Mouse (Mus musculus) forebrain, embryonic 11.5 days (tissue): Measurements from ENCODE around the gene Gm4881. TPM values are rescaled to one million over a fixed set of nuclear protein-coding genes. Genes with fewer than 3 reads are reported as not detected.

Experiments used
- ATAC-seq: fragments of 200-750 bp; cut with Nextera tagmentation; replicated peaks from 2 replicates; pipeline ENCODE4 v1.8.0; 2017; ENCODE audit warnings: moderate TSS enrichment; ENCODE audit not compliant: low FRiP score
- DNase-seq: peaks from one replicate; pipeline ENCODE4 v3.0.0-alpha.2; 2017; ENCODE audit warnings: low spot score
- H3K27ac ChIP-seq: fragments of 300-500 bp; sonication (generic); 2 replicates; pipeline ENCODE4 v1.5.1; 2014; ENCODE audit warnings: low read depth, low read length
- H3K27me3 ChIP-seq: fragments of 300-500 bp; sonication (generic); 2 replicates; pipeline ENCODE4 v1.6.1; 2014; ENCODE audit warnings: mild to moderate bottlenecking, low read length, mixed read lengths; ENCODE audit not compliant: control insufficient read depth, insufficient read depth
- H3K36me3 ChIP-seq: fragments of 300-500 bp; sonication (generic); 2 replicates; pipeline ENCODE4 v1.6.1; 2014; ENCODE audit warnings: mild to moderate bottlenecking, low read length, moderate library complexity, mixed read lengths; ENCODE audit not compliant: control insufficient read depth, insufficient read depth
- H3K4me1 ChIP-seq: fragments of 300-500 bp; sonication (generic); replicated peaks from 2 replicates; pipeline ENCODE4 v1.6.1; 2014; ENCODE audit warnings: low read length, mixed read lengths; ENCODE audit not compliant: control insufficient read depth, insufficient read depth
- H3K4me2 ChIP-seq: fragments of 300-500 bp; sonication (generic); 2 replicates; pipeline ENCODE4 v1.6.1; 2014; ENCODE audit warnings: low read depth, mild to moderate bottlenecking, low read length, moderate library complexity, mixed read lengths; ENCODE audit not compliant: severe bottlenecking
- H3K4me3 ChIP-seq: fragments of 300-500 bp; sonication (generic); 2 replicates; pipeline ENCODE4 v1.5.1; 2014; ENCODE audit warnings: low read depth, low read length
- H3K9ac ChIP-seq: fragments of 300-500 bp; sonication (generic); 2 replicates; pipeline ENCODE4 v1.6.1; 2014; ENCODE audit warnings: low read length
- H3K9me3 ChIP-seq: fragments of 300-500 bp; sonication (generic); 2 replicates; pipeline ENCODE4 v1.6.1; 2016; ENCODE audit warnings: low read length, mixed read lengths; ENCODE audit not compliant: control insufficient read depth
- WGBS: fragments of 180-500 bp; shearing (Covaris S2); extraction: QIAGEN DNeasy Blood & Tissue Kit; methylation state at CpG from one replicate; pipeline ENCODE4 v1.1.7; 2014; 5-methylcytosine and 5-hydroxymethylcytosine counted together
- polyA plus RNA-seq: library from polyadenylated mRNA; unstranded; fragments of >200 nt; fragmentation: Nextera tagmentation; extraction: Ambion mirVana; gene quantifications from 2 replicates; pipeline ENCODE4 v1.2.1, GENCODE M21; 2014

Gm4881 gene
- polyA plus RNA-seq, 1 experiment from 2014 or later: 0.55 TPM

- WGBS: 1% methylated on average over 7 of the region's 7 CpGs
- Histone ChIP-seq H3K27me3 (peaks cover 98% of the 10 kb centered on the region), H3K9me3 (no peaks in the 10 kb centered on the region), H3K4me3 (no peak overlapping the region), H3K4me2 (no peak overlapping the region), H3K27ac (no peak overlapping the region), H3K4me1 (peaks cover 7% of the 10 kb centered on the region; the same call in 1 of the 2 replicates), H3K9ac (no peak overlapping the region), H3K36me3 (no peaks in the 10 kb centered on the region)
- DNase-seq (no peak), ATAC-seq (no peak)
Measured at GRCm38 (mm10) chr7:24947316-24948048, 3.2 kb upstream of the Gm4881 start.

GRCm38 (mm10) chr7:24943641-24944040 lies 653 bp downstream of the Gm4881 start:
- H3K27me3 ChIP-seq: peaks cover 77% of the 10 kb centered on the region
- no peak for ATAC-seq
- H3K4me1 ChIP-seq: peaks cover 5% of the 10 kb centered on the region; the same call in 1 of the 2 replicates
- H3K4me2 ChIP-seq: no peak overlapping the region
- H3K4me3 ChIP-seq: no peak overlapping the region
- no peak overlapping the region for H3K27ac ChIP-seq
- no peak for DNase-seq
- no peaks in the 10 kb centered on the region for H3K9me3 ChIP-seq
- WGBS: 3% methylated on average over 6 of the region's 6 CpGs
- no peak overlapping the region for H3K9ac ChIP-seq
- H3K36me3 ChIP-seq: no peaks in the 10 kb centered on the region

- H3K4me3 ChIP-seq: no peak overlapping the region
- no peak for DNase-seq
- under 1% methylated on average over 14 of the region's 15 CpGs for WGBS
Measured at GRCm38 (mm10) chr7:24931651-24932050, 12.6 kb downstream of the Gm4881 start.

GRCm38 (mm10) chr7:24930475-24930874 lies 13.8 kb downstream of the Gm4881 start:
- no peaks in the 10 kb centered on the region for H3K36me3 ChIP-seq
- ATAC-seq: no peak
- no peak overlapping the region for H3K4me3 ChIP-seq
- H3K27ac ChIP-seq: no peak overlapping the region
- no peak overlapping the region for H3K9ac ChIP-seq
- H3K27me3 ChIP-seq: peaks cover 58% of the 10 kb centered on the region
- no peak overlapping the region for H3K4me2 ChIP-seq
- H3K4me1 ChIP-seq: peaks cover 5% of the 10 kb centered on the region; the same call in 1 of the 2 replicates
- no peaks in the 10 kb centered on the region for H3K9me3 ChIP-seq
- no peak for DNase-seq
- WGBS: 54% methylated on average over 6 of the region's 6 CpGs

More at GRCm38 (mm10) chr7:24931651-24932050, 12.6 kb downstream of the Gm4881 start:
- Histone ChIP-seq H3K27me3 (peaks cover 64% of the 10 kb centered on the region), H3K4me1 (peaks cover 5% of the 10 kb centered on the region; the same call in 1 of the 2 replicates), H3K4me2 (no peak overlapping the region), H3K36me3 (no peaks in the 10 kb centered on the region), H3K9ac (no peak overlapping the region), H3K27ac (no peak overlapping the region), H3K9me3 (no peaks in the 10 kb centered on the region)
- no peak for ATAC-seq

GRCm38 (mm10) chr7:24919728-24920127 lies 24.6 kb downstream of the Gm4881 start:
- DNase-seq (no peak), ATAC-seq (no peak)
- 92% methylated on average over 9 of the region's 9 CpGs for WGBS
- no peak overlapping the region for H3K27ac ChIP-seq
- H3K36me3 ChIP-seq: peaks cover 17% of the 10 kb centered on the region
- no peaks in the 10 kb centered on the region for H3K4me1 ChIP-seq
- H3K27me3 ChIP-seq: no peaks in the 10 kb centered on the region
- no peak overlapping the region for H3K9ac ChIP-seq
- no peaks in the 10 kb centered on the region for H3K9me3 ChIP-seq
- no peak overlapping the region for H3K4me2 ChIP-seq
- H3K4me3 ChIP-seq: no peak overlapping the region

- Histone ChIP-seq H3K4me2 (no peak overlapping the region), H3K27ac (no peak overlapping the region), H3K4me3 (no peak overlapping the region), H3K27me3 (no peaks in the 10 kb centered on the region), H3K9ac (no peak overlapping the region), H3K4me1 (no peaks in the 10 kb centered on the region), H3K36me3 (peaks cover 12% of the 10 kb centered on the region), H3K9me3 (no peaks in the 10 kb centered on the region)
- no peak for ATAC-seq
- DNase-seq: no peak
- WGBS: 94% methylated on average over 20 of the region's 20 CpGs
Measured at GRCm38 (mm10) chr7:24918763-24919323, 25.5 kb downstream of the Gm4881 start.

- H3K9me3 ChIP-seq: no peaks in the 10 kb centered on the region
- no peak for ATAC-seq
- no peak for DNase-seq
- no peaks in the 10 kb centered on the region for H3K36me3 ChIP-seq
- no peaks in the 10 kb centered on the region for H3K4me1 ChIP-seq
- no peak overlapping the region for H3K4me3 ChIP-seq
- 92% methylated on average over 14 of the region's 14 CpGs for WGBS
- no peak overlapping the region for H3K9ac ChIP-seq
- no peak overlapping the region for H3K4me2 ChIP-seq
- H3K27ac ChIP-seq: no peak overlapping the region
- H3K27me3 ChIP-seq: no peaks in the 10 kb centered on the region
Measured at GRCm38 (mm10) chr7:24912480-24912879, 31.8 kb downstream of the Gm4881 start.

GRCm38 (mm10) chr7:24907211-24907748 lies 37.0 kb downstream of the Gm4881 start:
- Histone ChIP-seq H3K27ac (no peak overlapping the region), H3K27me3 (no peaks in the 10 kb centered on the region), H3K36me3 (no peaks in the 10 kb centered on the region), H3K9me3 (no peaks in the 10 kb centered on the region), H3K4me1 (peaks cover 5% of the 10 kb centered on the region; the same call in 1 of the 2 replicates), H3K4me3 (no peak overlapping the region), H3K9ac (no peak overlapping the region), H3K4me2 (no peak overlapping the region)
- ATAC-seq: no peak
- DNase-seq: no peak
- WGBS: 32% methylated on average over 13 of the region's 13 CpGs
